Mouse (Mus musculus): ENCODE results near the gene Cux2.

- TF ChIP-seq CTCF (IDR thresholded peaks at IDR 0.05; ENCODE audit: low read depth, low read length) (no peak), GATA2 (IDR thresholded peaks at IDR 0.05; ENCODE audit: borderline replicate concordance, low read depth, low read length) (no peak), TAL1 (conservative IDR thresholded peaks at IDR 0.05; ENCODE audit: low read depth, low read length) (no peak), GATA1 (IDR thresholded peaks at IDR 0.05; ENCODE audit: borderline replicate concordance, low read length) (no peak)
These were observed 38.6 kb downstream of the Cux2 start for GRCm38 (mm10) chr5:122011289-122011688.

All from G1E (cell line).